8 mouse cellular contexts compared by ENCODE assay signal in genomic region chr17:35979401-35980362, GRCm38 (mm10). TPM values are rescaled to one million over a fixed set of nuclear protein-coding genes. Genes with fewer than 3 reads are reported as not detected.
DNase-seq lines count a peak whose midpoint lies in the region; ATAC-seq lines count a peak whose summit lies in the region.

Gene Gnl1, plus strand, starts transcription at chr17:35979851.
Gene Prr3, minus strand, starts transcription at chr17:35980236.

- peak; percentile 92 for ATAC-seq in intestine, embryonic 14.5 days (replicated peaks; ENCODE audit: low FRiP score, low TSS enrichment, low read depth)

- intact Hi-C loops in left cerebral cortex, postnatal 14 days (cut with DNase I), result loop anchor here (10.0 kb wide), 1 partner anchor 155 kb away; the partner anchor contains the start of genes Flot1 and Ier3

- H3K36me3 ChIP-seq in intestine, embryonic 14.5 days (ENCODE audit: control insufficient read depth, insufficient read depth, low read length), result peaks cover 41% of the 10 kb centered on the region

- H3K9ac ChIP-seq in intestine, embryonic 14.5 days (ENCODE audit: low read length), result peak within 1 kb of the TSS; percentile 74

- peak within 1 kb of the TSS; percentile 98 for H3K27ac ChIP-seq in intestine, embryonic 14.5 days (ENCODE audit: low read depth)

- DNase-seq in adrenal gland, adult (ENCODE audit: inconsistent age in 2 of 2, low spot score in 1 of 2), result peak; percentile 95 to 99
- DNase-seq in embryo, embryonic 10.5 days (ENCODE audit: low spot score), result peak; percentile 94
- peak; percentile 89 for DNase-seq in gastrocnemius, postnatal 25 days
- peak; percentile 99 for DNase-seq in intestine, embryonic 14.5 days (ENCODE audit: low spot score)
- DNase-seq in left cerebral cortex, postnatal 14 days (ENCODE audit: low spot score in 2 of 2), result peak; percentile 91 to 96
- DNase-seq in mesoderm, embryonic 11.5 days (ENCODE audit: low read depth, low spot score), result peak; percentile 92
- DNase-seq in right cerebral cortex, postnatal 36 days (ENCODE audit: low spot score in 2 of 2), result peak; percentile 89 to 91
- peak; percentile 97 for DNase-seq in yolk sac, embryonic 10.5 days (ENCODE audit: low spot score)

- H3K27me3 ChIP-seq in intestine, embryonic 14.5 days (replicated peaks; ENCODE audit: control insufficient read depth, insufficient read depth, low read length), result no peaks in the 10 kb centered on the region

- WGBS in intestine, embryonic 14.5 days, result under 1% methylated on average over 100 of the region's 109 CpGs

- peaks cover 15% of the 10 kb centered on the region for H3K4me1 ChIP-seq in intestine, embryonic 14.5 days (replicated peaks; ENCODE audit: control insufficient read depth, insufficient read depth, low read length)

- peak within 1 kb of the TSS; percentile 98 for H3K4me3 ChIP-seq in intestine, embryonic 14.5 days (ENCODE audit: low read depth, low read length)

- no peaks in the 10 kb centered on the region for H3K9me3 ChIP-seq in intestine, embryonic 14.5 days (ENCODE audit: control insufficient read depth, low read length)

- peak within 1 kb of the TSS; percentile 89 for H3K4me2 ChIP-seq in intestine, embryonic 14.5 days (ENCODE audit: low read length)

RNA-seq across cellular contexts. Expression of gene Gnl1, which starts in this region (rescaled TPM):
- total RNA-seq in gastrocnemius, postnatal 25 days (2021), result 10 to 100 TPM; 14.7 to 16.1 TPM
- 37.8 and 38.3 TPM in 2 replicates for polyA plus RNA-seq in intestine, embryonic 14.5 days (2014; fragmentation: Nextera tagmentation; extraction: Ambion mirVana)
- 100 to 1,000 TPM; 146 to 148 TPM for total RNA-seq in left cerebral cortex, postnatal 14 days (2021)

RNA-seq across cellular contexts. Expression of gene Prr3, which starts in this region (rescaled TPM):
- 1 to 10 TPM; 2.6 to 3.9 TPM for total RNA-seq in gastrocnemius, postnatal 25 days (2021)
- polyA plus RNA-seq in intestine, embryonic 14.5 days (2014; fragmentation: Nextera tagmentation; extraction: Ambion mirVana), result 25.3 and 26.1 TPM in 2 replicates
- total RNA-seq in left cerebral cortex, postnatal 14 days (2021), result 10 to 100 TPM; 57.4 to 57.6 TPM

Comparison
In these comparisons a context has a peak if more than half of its experiments do, and no peak if none do; other contexts are left out.
1. Peak in every context shown above with its lines: DNase-seq, ATAC-seq, H3K4me3 ChIP-seq and H3K27ac ChIP-seq.
2. RNA of gene Gnl1 (total RNA-seq): 146 to 148 TPM in left cerebral cortex, postnatal 14 days; 14.7 to 16.1 TPM in gastrocnemius, postnatal 25 days; every median in the first group is over 4 times any median in the second.
3. RNA of gene Prr3 (total RNA-seq): 57.4 to 57.6 TPM in left cerebral cortex, postnatal 14 days; 2.6 to 3.9 TPM in gastrocnemius, postnatal 25 days; every median in the first group is over 10 times any median in the second.